Mouse (Mus musculus) brain, adult 2 months (tissue): ENCODE results near the gene Masp1.

ENCODE experiments used
- DNase-seq: peaks from one replicate; pipeline ENCODE4 v3.0.0; 2011; ENCODE audit warnings: low read depth, low spot score

Gene Masp1

DNA sequence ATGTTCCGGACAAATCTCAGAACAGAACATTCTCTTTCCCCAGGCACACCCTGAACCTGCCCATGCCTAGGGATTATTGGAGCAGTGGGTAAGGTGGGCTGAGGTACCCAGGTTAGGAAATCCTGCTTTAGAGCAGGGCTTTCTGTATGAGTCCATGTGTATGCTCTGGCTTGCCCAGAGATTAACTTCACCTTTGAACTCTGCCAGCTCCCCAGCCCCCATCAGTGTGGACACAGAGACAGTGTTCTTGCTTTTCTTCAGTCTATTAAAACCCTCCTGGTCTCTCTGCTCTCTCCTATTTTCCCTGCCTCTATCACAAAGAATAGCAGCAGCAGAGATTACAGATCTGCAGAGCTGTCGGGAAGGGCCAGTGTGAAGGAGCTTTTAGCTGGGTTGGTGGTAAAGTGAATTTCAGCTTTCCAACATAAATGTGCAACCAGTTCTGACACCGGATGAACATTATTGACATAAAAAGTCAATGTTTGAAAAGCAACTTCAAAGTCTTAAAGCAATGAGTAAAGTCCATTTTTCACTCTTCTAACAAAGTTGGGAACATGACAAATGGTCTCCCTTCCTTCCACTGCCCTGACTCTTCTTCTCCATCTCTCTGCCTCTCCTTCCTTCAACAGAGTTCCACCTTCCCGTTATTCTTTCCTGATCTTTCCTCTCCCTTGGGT lies 56.8 kb downstream of the Masp1 start:
- no peak for DNase-seq

DNA sequence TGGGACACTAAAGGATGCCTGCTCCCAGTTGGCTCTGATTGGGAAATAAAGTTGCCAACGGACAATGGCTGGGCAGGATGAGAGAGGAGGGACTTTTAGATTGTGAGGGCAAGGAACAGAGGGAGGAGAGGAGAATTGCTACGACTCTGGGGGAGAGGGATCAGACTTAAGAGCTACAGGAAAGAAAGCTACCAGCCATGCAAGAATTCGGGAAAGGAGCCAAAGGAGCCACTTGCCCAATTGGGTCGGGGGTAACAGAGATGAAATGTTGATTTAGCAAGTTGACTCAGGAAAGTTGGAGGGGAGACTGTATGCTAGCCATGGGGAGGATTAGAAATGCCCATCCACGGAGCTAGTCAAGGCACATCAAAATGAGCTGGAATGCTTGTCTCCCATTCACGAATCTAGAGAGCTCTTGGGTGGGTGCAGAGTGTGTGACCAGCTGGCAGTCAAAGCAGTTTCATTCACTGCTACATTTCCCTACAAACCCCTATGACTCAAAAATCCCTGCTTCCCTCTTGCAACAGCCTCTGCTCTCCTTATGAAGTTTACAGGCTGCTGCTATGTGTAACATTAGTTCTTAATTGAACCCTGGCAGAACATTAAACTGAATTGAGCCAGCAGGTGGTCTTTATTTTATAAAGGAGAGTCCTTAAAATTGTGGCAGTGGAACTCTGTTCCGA lies 61.6 kb downstream of the Masp1 start:
- DNase-seq = peak; percentile 10

GRCm38 (mm10) chr16:23457338-23457737 lies 63.3 kb downstream of the Masp1 start:
- no peak for DNase-seq

DNA sequence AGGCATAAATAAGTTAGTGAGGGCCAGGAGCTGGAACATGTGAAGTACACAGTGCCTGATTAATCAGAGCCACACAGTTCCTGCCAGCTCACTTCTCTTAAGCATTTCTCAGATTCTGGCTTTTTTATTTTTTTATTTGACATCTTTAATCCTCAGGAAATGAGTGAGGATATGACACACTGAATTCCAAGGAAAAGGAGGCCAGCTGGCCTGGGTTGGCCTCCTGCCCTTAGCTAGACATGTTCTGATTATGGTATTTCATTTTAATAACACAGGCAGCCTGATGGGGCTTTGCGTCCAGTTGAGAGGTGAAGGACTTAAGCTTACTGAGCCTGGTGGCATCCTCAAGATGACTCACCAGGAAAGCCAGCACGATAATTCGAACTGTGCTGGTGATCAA lies 64.1 kb downstream of the Masp1 start:
- DNase-seq = peak; percentile 39

DNA sequence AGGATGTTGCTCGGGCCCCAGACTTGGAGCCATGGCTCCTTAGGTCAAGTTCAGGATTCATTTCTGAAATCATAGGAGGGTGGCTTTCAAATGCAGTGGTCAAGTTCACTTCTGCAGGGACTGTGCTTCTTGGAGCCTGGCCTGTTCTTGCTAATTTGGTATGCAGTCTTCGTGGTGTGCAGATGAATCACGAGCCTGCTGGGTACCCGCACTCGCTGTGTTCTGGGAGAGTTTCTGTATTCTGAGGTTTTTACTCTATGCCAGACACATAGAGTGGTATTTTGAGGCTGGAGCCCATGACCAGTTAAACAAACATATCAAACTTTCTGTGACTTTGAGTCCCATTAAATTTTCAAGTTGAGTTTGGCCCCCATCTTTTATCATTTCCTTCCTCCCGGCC lies 66.2 kb downstream of the Masp1 start:
- peak; percentile 12 for DNase-seq

DNA sequence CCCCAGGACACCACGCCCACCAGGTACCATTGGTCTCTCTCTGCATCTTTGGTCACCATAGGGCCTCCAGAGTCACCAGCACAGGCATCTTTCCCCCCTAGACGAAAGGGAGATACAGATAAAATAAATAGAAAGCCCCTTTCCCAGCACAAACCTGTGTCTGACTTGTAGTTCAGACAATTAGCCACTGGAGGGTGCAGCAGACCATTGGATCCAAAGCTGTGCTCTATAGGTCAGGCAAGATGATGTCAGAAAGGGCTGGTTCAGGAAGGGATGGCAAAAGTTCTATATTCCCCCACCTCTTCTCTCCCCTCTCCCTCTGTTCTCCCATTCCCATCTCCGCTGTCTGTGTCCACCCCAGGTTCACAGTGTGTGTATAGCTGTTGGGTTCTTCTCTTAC lies 68.1 kb downstream of the Masp1 start:
- DNase-seq = peak; percentile 61

- no peak for DNase-seq
Measured at GRCm38 (mm10) chr16:23450816-23451215, 69.8 kb downstream of the Masp1 start.

GRCm38 (mm10) chr16:23449946-23450345 lies 70.7 kb downstream of the Masp1 start:
- DNase-seq = no peak

DNA sequence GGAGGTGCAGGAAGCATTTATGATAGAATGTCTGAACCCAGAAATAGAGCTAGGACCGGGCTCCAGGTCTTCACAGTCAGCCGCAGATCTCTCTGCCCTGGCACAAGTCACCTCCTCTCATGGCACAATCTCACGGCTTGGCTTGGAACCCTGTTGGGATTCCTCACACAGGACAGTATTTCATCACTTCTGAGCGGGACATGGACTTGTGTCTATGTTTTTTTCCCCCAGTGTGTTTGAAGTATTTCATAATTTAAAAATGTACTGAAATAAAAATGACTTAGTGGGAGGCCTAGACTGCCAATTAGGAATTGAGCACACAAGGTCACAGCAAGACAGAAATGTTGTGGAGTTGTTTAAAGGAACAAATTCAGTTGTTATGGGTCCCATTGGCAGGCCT lies 76.4 kb downstream of the Masp1 start:
- no peak for DNase-seq

- DNase-seq = peak; percentile 8
Measured at GRCm38 (mm10) chr16:23437404-23438166, 83.0 kb downstream of the Masp1 start.

DNA sequence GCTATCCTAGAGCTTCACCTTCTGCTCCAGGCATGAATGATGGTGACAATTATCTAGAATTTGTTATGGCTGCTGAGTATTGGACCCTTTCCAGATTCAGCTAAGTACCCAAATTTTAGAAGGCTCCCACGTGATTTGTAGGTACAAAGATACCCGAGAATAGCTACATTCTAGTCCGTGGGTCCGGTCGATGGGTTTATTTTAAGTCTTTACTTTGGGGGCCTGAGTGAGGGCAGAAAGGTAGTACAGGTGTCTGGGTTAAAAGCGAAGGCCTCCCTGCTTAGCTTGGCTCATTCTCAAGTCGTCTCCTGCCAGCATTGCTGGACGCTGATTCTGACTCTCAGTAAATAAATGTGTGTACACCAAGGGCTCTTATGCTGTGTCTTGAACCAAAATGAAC lies 90.6 kb downstream of the Masp1 start:
- peak; percentile 18 for DNase-seq

GRCm38 (mm10) chr16:23428647-23429319 lies 91.8 kb downstream of the Masp1 start, which contains the start of gene Rtp1:
Gene Rtp1, plus strand, starts transcription at chr16:23429133.
- DNase-seq = peak; percentile 17

DNA sequence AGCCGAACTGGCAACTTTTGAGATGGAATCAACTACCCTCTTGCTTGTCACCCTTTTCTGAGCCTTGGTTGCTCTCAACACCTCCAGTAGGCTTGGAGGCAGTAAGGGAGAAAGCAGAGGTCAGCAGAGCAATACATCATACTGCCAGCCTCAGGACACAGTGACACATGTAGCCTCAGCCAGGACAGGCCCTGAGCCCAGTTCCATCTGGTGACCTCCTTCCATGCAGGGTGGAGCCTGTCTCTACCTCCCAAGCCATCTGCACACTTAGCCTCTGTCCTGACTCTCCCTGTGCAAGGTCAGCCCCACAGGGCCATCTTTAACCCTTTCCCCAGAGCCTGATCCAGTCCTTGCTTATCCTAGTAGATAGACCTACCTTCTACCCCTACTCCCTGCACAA lies 92.9 kb downstream of the Masp1 start:
- peak; percentile 41 for DNase-seq

DNA sequence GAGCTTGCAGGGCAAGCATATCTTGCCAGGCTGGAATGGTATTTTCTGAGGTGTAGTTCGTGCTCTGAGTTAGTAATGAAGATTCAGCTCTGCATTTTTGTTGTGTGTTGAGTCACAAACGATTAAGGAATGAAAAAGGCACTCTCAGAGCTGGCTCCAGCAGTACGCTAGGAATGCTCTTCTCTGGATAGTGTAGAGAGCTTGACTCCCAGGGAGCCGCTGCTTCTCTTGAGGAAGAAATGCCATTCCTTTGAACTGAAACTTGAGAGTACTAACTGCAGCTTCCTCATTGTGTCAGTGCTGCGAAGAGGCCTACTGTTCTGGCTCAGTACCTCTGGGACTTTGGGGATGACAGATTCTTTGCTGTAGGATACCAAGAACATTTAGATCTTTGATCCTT lies 96.8 kb downstream of the Masp1 start:
- DNase-seq = no peak

- DNase-seq = no peak
Measured at GRCm38 (mm10) chr16:23419565-23420085, 101.0 kb downstream of the Masp1 start.

GRCm38 (mm10) chr16:23417456-23418240 lies 103.0 kb downstream of the Masp1 start:
- DNase-seq = no peak

DNA sequence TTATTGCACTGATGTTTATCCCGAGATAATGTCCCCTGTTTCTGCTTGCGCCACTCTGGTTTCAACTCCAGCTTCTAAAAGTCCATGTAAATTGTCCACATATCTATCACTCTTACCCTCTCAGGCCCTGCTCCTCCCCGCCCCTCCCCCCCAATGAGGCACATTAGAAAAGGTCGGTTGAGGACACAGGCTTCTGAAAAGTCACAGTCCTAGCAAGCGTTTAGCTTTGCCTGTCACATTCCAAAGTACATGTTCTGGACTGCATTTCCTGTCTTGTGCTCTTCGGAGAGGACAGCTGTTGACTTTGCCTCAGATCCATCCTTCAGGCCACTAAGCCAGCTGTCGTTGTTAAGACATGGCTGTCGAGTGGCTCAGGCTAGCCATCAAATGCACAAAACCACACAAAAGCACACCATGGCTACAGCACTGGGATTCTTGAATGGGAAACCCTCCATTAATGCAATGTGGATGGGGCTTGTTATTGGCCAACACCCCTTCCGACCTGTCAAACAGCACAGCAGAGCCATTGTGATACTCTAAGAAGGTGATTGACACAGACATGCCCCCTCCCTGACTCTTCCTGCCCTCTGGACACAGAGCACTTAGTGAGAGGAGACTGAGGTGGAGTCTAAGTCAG lies 103.8 kb downstream of the Masp1 start:
- DNase-seq = no peak

GRCm38 (mm10) chr16:23416261-23416656 lies 104.4 kb downstream of the Masp1 start:
- no peak for DNase-seq

DNA sequence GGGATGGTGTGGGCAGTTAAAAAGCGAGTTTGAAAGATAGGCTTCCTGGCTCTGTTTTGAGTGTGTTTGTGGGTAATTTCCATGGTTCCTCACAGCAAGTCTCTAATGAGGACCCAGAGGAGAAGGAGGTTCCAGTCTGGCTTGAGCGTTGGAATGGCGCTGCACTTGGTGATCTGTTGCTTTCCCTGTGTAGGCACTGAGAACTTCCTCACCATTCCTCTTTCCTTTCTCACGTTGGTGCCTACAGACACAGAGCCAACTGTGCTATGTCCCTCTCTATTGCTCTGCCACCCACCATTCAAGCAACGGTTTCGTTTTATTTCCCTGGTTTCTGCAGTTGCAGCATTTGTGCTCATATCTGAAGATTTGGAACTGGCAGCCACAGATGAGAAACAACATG lies 107.7 kb downstream of the Masp1 start:
- no peak for DNase-seq

- DNase-seq = peak; percentile 81
Measured at GRCm38 (mm10) chr16:23403008-23403755, 117.4 kb downstream of the Masp1 start.
